Mouse (Mus musculus): ENCODE measurements around the gene Il31ra. TPM values are rescaled to one million over a fixed set of nuclear protein-coding genes. Genes with fewer than 3 reads are reported as not detected.

Gene Il31ra
- total and polyA plus RNA-seq, 3 experiments, result not detected

DNA sequence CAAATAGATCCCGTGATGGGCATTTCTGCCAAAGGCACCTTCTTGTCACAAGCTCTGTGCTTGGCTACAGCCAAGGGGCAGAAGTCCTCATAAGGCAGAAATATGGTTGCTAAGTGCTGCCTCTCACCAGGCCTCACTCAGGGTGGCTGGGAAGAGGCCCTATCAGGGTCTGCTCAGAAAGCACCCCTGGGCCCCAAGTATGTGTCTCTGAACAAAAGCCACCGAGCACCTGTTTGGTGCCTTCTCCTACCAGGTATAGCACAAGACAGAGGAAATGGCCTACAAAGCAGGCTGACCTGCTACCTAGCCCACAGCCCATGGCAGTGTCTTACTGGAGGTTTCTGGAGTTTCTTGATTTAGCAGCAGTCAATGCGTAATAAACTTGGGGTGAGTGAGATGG, 71.3 kb downstream of the Il31ra start:
- DNase-seq, result no peak
- no peak overlapping the region for H3K4me3 ChIP-seq
- H3K4me1 ChIP-seq (ENCODE audit: control insufficient read depth, insufficient read depth, low read length), result no peaks in the 10 kb centered on the region
- H3K27me3 ChIP-seq (ENCODE audit: control insufficient read depth, insufficient read depth, low read length), result no peaks in the 10 kb centered on the region
- no peak overlapping the region for H3K27ac ChIP-seq
- H3K79me2 ChIP-seq (replicated peaks; ENCODE audit: control insufficient read depth, insufficient read depth, low read length), result no peaks in the 10 kb centered on the region
- TF ChIP-seq CTCF (IDR thresholded peaks at IDR 0.05) (no peak), EP300 (IDR thresholded peaks at IDR 0.05; ENCODE audit: insufficient read depth, low read depth, low read length) (no peak), POLR2A (IDR thresholded peaks at IDR 0.05; ENCODE audit: insufficient read depth, low read depth, low read length) (no peak)
- H3K9ac ChIP-seq (ENCODE audit: low read depth, low read length), result no peak overlapping the region
- intact Hi-C loops (cut with DNase I), result no loop called here
- H3K36me3 ChIP-seq (ENCODE audit: control insufficient read depth, insufficient read depth, low read length), result no peaks in the 10 kb centered on the region
- WGBS, result 87% methylated on average over 3 of the region's 3 CpGs

DNA sequence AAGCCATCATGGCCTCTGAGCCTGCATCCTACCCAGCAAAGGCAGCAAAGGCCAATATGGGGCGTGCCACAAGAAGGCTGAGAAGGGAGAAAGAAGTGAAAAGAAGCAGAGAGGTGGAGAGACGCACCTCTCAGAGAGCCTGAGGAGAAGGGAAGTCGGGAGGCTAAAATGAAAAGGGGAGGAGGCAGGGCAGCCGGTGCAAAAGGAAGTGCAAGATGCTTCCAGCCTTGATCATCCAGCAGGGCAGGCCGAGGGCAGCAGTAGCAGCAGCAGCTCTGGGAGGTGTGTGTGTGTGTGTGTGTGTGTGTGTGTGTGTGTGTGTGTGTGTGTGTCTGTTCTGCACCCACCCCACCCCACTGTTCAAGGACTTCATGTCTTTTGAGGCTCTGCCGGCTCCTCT, 71.9 kb downstream of the Il31ra start:
- intact Hi-C loops (cut with DNase I), result no loop called here
- Histone ChIP-seq H3K4me1 (ENCODE audit: control insufficient read depth, insufficient read depth, low read length) (no peaks in the 10 kb centered on the region), H3K9ac (ENCODE audit: low read depth, low read length) (no peak overlapping the region), H3K27ac (no peak overlapping the region), H3K36me3 (ENCODE audit: control insufficient read depth, insufficient read depth, low read length) (no peaks in the 10 kb centered on the region), H3K4me3 (no peak overlapping the region), H3K27me3 (ENCODE audit: control insufficient read depth, insufficient read depth, low read length) (no peaks in the 10 kb centered on the region), H3K79me2 (replicated peaks; ENCODE audit: control insufficient read depth, insufficient read depth, low read length) (no peaks in the 10 kb centered on the region)
- DNase-seq, result no peak
- 57% methylated on average over 6 of the region's 6 CpGs for WGBS
- TF ChIP-seq CTCF (IDR thresholded peaks at IDR 0.05) (no peak), EP300 (IDR thresholded peaks at IDR 0.05; ENCODE audit: insufficient read depth, low read depth, low read length) (no peak), POLR2A (IDR thresholded peaks at IDR 0.05; ENCODE audit: insufficient read depth, low read depth, low read length) (no peak)

DNA sequence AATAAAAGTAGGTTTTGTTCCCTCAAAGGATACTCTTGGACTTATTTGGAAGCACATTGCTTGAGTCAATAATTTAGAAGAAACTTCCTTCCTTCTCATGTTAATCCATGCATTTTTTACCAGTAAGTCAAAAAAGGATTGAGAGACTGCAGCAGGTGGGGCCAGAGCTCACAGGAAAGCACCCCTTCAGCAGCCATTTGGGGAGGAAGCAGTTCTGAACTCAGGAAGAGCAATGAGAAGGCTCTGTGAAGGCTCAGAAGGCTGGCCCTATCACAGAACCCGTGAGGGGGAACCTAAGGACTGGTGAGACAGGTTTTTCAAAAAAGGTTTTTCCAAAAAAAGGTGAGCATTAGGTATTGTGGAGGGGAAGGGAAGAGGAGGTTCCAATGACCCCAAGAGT, 79.6 kb downstream of the Il31ra start:
- intact Hi-C loops (cut with DNase I), result no loop called here
- 61% methylated on average over 1 of the region's 1 CpGs for WGBS
- no peaks in the 10 kb centered on the region for H3K27me3 ChIP-seq (ENCODE audit: control insufficient read depth, insufficient read depth, low read length)

DNA sequence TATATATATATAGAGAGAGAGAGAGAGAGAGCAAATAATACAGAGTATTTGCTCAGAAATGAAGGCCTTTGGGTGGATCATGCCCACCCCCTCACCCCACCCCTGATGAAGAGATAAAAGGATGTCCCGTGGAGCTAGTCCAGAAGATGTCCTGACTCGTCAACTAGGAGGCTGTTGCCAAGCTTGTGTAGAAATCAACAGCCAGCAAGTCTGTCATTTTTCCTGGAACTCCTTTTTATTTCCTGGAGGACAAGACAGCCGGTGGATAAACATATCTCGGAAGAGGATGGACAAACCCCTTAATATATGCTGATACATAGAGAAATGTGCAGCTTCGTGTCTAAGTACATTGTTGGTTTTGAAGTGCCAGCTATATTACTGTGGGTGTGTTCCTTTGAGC, 81.3 kb downstream of the Il31ra start:
- Histone ChIP-seq H3K4me1 (ENCODE audit: control insufficient read depth, insufficient read depth, low read length) (no peaks in the 10 kb centered on the region; the same call in 1 of the 2 replicates), H3K36me3 (ENCODE audit: control insufficient read depth, insufficient read depth, low read length) (no peaks in the 10 kb centered on the region), H3K79me2 (replicated peaks; ENCODE audit: control insufficient read depth, insufficient read depth, low read length) (no peaks in the 10 kb centered on the region), H3K4me3 (no peak overlapping the region), H3K9ac (ENCODE audit: low read depth, low read length) (no peak overlapping the region), H3K27ac (no peak overlapping the region), H3K27me3 (ENCODE audit: control insufficient read depth, insufficient read depth, low read length) (no peaks in the 10 kb centered on the region)
- DNase-seq, result no peak
- TF ChIP-seq POLR2A (IDR thresholded peaks at IDR 0.05; ENCODE audit: insufficient read depth, low read depth, low read length) (no peak), EP300 (IDR thresholded peaks at IDR 0.05; ENCODE audit: insufficient read depth, low read depth, low read length) (no peak), CTCF (IDR thresholded peaks at IDR 0.05) (no peak)
- WGBS, result 52% methylated on average over 5 of the region's 5 CpGs
- intact Hi-C loops (cut with DNase I), result no loop called here

More for the DNA sequence above, 79.6 kb downstream of the Il31ra start:
- Histone ChIP-seq H3K36me3 (ENCODE audit: control insufficient read depth, insufficient read depth, low read length) (no peaks in the 10 kb centered on the region), H3K4me3 (no peak overlapping the region), H3K79me2 (replicated peaks; ENCODE audit: control insufficient read depth, insufficient read depth, low read length) (no peaks in the 10 kb centered on the region), H3K4me1 (ENCODE audit: control insufficient read depth, insufficient read depth, low read length) (no peaks in the 10 kb centered on the region; the same call in 1 of the 2 replicates), H3K27ac (no peak overlapping the region), H3K9ac (ENCODE audit: low read depth, low read length) (no peak overlapping the region)
- no peak for DNase-seq
- TF ChIP-seq CTCF (IDR thresholded peaks at IDR 0.05) (no peak), EP300 (IDR thresholded peaks at IDR 0.05; ENCODE audit: insufficient read depth, low read depth, low read length) (no peak), POLR2A (IDR thresholded peaks at IDR 0.05; ENCODE audit: insufficient read depth, low read depth, low read length) (no peak)

DNA sequence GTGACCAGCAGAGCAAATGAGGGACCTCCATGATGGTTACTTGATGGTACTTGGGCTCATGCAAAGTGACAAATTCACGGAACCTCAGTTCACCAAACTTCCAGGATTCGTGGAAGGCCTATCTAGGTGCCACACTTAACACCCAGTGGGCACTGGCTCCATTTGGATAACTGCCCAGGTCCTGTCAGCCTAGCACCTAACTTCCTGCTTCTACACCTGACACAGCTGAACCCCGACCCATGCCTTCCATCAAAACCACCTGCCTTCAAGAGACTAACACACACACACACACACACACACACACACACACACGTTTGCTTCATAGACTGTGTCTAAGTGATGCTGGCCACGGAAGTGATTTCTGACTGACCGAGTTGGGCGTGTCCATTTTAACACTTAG, 82.3 kb downstream of the Il31ra start:
- TF ChIP-seq POLR2A (IDR thresholded peaks at IDR 0.05; ENCODE audit: insufficient read depth, low read depth, low read length) (no peak), CTCF (IDR thresholded peaks at IDR 0.05) (no peak), EP300 (IDR thresholded peaks at IDR 0.05; ENCODE audit: insufficient read depth, low read depth, low read length) (no peak)
- Histone ChIP-seq H3K4me3 (no peak overlapping the region), H3K79me2 (replicated peaks; ENCODE audit: control insufficient read depth, insufficient read depth, low read length) (no peaks in the 10 kb centered on the region), H3K27me3 (ENCODE audit: control insufficient read depth, insufficient read depth, low read length) (no peaks in the 10 kb centered on the region), H3K4me1 (ENCODE audit: control insufficient read depth, insufficient read depth, low read length) (no peaks in the 10 kb centered on the region; the same call in 1 of the 2 replicates), H3K9ac (ENCODE audit: low read depth, low read length) (no peak overlapping the region), H3K36me3 (ENCODE audit: control insufficient read depth, insufficient read depth, low read length) (no peaks in the 10 kb centered on the region), H3K27ac (no peak overlapping the region)
- DNase-seq, result no peak
- WGBS, result 72% methylated on average over 7 of the region's 7 CpGs
- intact Hi-C loops (cut with DNase I), result no loop called here

DNA sequence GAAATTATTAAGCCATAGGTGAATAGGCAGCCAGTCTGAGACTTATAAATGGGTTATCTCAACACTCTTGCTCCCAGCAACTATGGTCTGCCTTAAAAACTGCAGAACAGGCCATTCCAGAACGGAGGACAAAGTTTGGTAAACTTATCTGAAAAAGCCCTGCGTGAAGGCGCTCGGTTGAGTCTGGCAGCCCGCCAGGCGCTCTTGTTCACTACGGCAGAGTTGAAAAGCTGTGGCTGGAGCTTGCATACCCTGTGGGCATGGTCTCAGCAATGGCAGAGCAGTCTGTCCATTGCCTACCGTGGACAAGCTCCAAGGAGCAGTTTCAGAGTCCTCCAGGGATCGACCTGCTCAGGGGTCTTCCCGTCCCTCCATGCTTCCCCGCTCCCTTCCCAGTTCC, 82.9 kb downstream of the Il31ra start:
- no peak for TF ChIP-seq EP300 (IDR thresholded peaks at IDR 0.05; ENCODE audit: insufficient read depth, low read depth, low read length)
- no peak for TF ChIP-seq CTCF (IDR thresholded peaks at IDR 0.05)
- TF ChIP-seq POLR2A (IDR thresholded peaks at IDR 0.05; ENCODE audit: insufficient read depth, low read depth, low read length), result no peak
- intact Hi-C loops (cut with DNase I), result no loop called here
- H3K27me3 ChIP-seq (ENCODE audit: control insufficient read depth, insufficient read depth, low read length), result no peaks in the 10 kb centered on the region
- no peak for DNase-seq
- H3K4me1 ChIP-seq (ENCODE audit: control insufficient read depth, insufficient read depth, low read length), result no peaks in the 10 kb centered on the region; the same call in 1 of the 2 replicates
- no peak overlapping the region for H3K4me3 ChIP-seq
- no peak overlapping the region for H3K27ac ChIP-seq
- 48% methylated on average over 11 of the region's 11 CpGs for WGBS
- no peak overlapping the region for H3K9ac ChIP-seq (ENCODE audit: low read depth, low read length)
- H3K36me3 ChIP-seq (ENCODE audit: control insufficient read depth, insufficient read depth, low read length), result no peaks in the 10 kb centered on the region
- no peaks in the 10 kb centered on the region for H3K79me2 ChIP-seq (replicated peaks; ENCODE audit: control insufficient read depth, insufficient read depth, low read length)
